Mouse (Mus musculus): ENCODE results near the gene Zcchc10.

DNA sequence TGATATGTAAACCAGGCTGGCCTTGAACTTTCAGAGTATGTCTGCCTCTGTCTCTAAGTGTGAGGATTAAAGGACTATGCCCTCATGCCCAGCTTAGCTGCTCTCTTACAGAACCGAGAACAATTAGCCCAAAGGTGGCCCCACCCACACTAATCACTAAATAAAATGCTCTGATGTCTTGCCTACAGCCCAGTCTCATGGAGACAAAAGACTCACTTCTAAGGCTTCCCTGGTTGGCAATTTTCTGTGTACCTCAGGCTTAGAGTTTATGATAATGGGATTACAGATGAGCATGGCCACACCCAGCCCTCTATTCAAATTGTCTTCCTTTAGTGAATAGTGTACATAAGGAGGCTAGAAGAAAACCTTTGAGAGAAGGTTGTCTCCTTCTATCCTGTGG, 13.1 kb upstream of the Zcchc10 start:
- TF ChIP-seq POLR2A (IDR thresholded peaks at IDR 0.05; ENCODE audit: insufficient read depth, low read depth, low read length) (no peak), EP300 (IDR thresholded peaks at IDR 0.05; ENCODE audit: insufficient read depth, low read depth, low read length) (no peak), CTCF (IDR thresholded peaks at IDR 0.05) (no peak)
